Mouse (Mus musculus) G1E (cell line): ENCODE results near the gene Lrrn4. TPM values are rescaled to one million over a fixed set of nuclear protein-coding genes. Genes with fewer than 3 reads are reported as not detected.

Experiments used
- ATAC-seq: 2 replicates; pipeline ENCODE4 v1.8.0; 2016; ENCODE audit warnings: mild to moderate bottlenecking; ENCODE audit not compliant: insufficient number of reproducible peaks, poor library complexity, low FRiP score, severe bottlenecking; ENCODE audit errors: extremely low read depth
- DNase-seq: peaks from one replicate; pipeline ENCODE4 v3.0.0; 2012; ENCODE audit warnings: low spot score
- H3K27me3 ChIP-seq: 2 replicates; pipeline ENCODE4 v1.6.1; 2012; ENCODE audit warnings: mild to moderate bottlenecking, low read length, inconsistent platforms; ENCODE audit not compliant: insufficient read depth
- H3K36me3 ChIP-seq: replicated peaks from 2 replicates; pipeline ENCODE3; 2012; ENCODE audit warnings: mild to moderate bottlenecking, inconsistent platforms
- H3K4me1 ChIP-seq: 2 replicates; pipeline ENCODE4 v1.6.1; 2012; ENCODE audit warnings: low read depth, low read length, inconsistent platforms, mixed read lengths; ENCODE audit not compliant: insufficient read depth
- H3K4me3 ChIP-seq: 2 replicates; pipeline ENCODE4 v1.5.1; 2012; ENCODE audit warnings: low read depth, mild to moderate bottlenecking, inconsistent platforms, low read length, moderate library complexity, mixed read lengths
- H3K9me3 ChIP-seq: replicated peaks from 2 replicates; pipeline ENCODE4 v1.6.1; 2012; ENCODE audit warnings: inconsistent platforms
- CTCF ChIP-seq: IDR thresholded peaks from 2 replicates; pipeline ENCODE4 v1.5.1; 2012; ENCODE audit warnings: low read depth, low read length, inconsistent platforms, mixed read lengths
- GATA1 ChIP-seq: IDR thresholded peaks from 2 replicates; pipeline ENCODE4 v1.6.1; 2012; ENCODE audit warnings: borderline replicate concordance, low read length, inconsistent platforms, mixed read lengths
- GATA2 ChIP-seq: IDR thresholded peaks from 2 replicates; pipeline ENCODE4 v1.6.1; 2012; ENCODE audit warnings: low read depth, low read length, inconsistent platforms, borderline replicate concordance
- POLR2AphosphoS5 ChIP-seq: IDR thresholded peaks from 2 replicates; pipeline ENCODE4 v1.6.1; 2012; ENCODE audit warnings: low read depth, low read length, inconsistent platforms; ENCODE audit not compliant: insufficient replicate concordance
- TAL1 ChIP-seq: conservative IDR thresholded peaks from 2 replicates; pipeline ENCODE4 v1.6.1; 2012; ENCODE audit warnings: low read depth, low read length, inconsistent platforms, mixed read lengths
- polyA plus RNA-seq: library from polyadenylated mRNA; stranded (reverse); fragments of >175 nt; gene quantifications from 2 replicates; pipeline ENCODE4 v1.2.3, GENCODE M21; 2012
- total RNA-seq, 2 experiments: library from RNA; stranded (forward) in 1 of 2; stranded (reverse) in 1 of 2; fragments of 200-1000 nt in 1 of 2; fragments of >200 nt in 1 of 2; fragmentation: Nextera tagmentation in 1 of 2; gene quantifications; 2 replicates each; pipeline ENCODE4 v1.2.3; 2014 to 2017

Lrrn4 gene
- total and polyA plus RNA-seq, 3 experiments = 0.11 TPM; not detected in 2

DNA sequence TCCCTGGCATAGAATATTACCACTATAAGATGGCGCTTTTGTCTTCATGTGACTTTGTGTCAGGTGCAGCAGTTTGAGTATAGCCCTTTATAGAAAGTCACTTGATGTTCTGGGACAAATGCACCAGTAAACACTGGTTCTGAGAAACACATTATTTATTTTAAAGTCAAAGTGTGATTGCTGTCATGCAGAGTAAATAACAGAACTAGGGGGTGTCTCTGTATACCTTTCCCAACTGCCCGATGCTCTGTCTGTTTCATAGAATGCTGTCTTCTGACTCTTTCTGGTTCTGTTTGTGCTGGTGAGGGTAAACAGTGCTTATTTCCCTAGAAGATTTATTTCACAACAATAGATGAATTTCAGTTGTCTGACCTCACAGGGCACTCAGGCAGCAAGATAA, 17.4 kb downstream of the Lrrn4 start:
- TF ChIP-seq POLR2AphosphoS5 = no peak
- Histone ChIP-seq H3K4me1 (no peaks in the 10 kb centered on the region), H3K4me3 (no peak overlapping the region)

GRCm38 (mm10) chr2:132861456-132861855, 19.2 kb downstream of the Lrrn4 start:
- TF ChIP-seq TAL1 (no peak), GATA2 (no peak), POLR2AphosphoS5 (no peak), CTCF (no peak), GATA1 (no peak)
- H3K4me3 ChIP-seq = no peak overlapping the region
- H3K36me3 ChIP-seq = peaks cover 65% of the 10 kb centered on the region
- no peak for DNase-seq
- no peaks in the 10 kb centered on the region for H3K9me3 ChIP-seq
- H3K4me1 ChIP-seq = no peaks in the 10 kb centered on the region
- no peak for ATAC-seq
- no peaks in the 10 kb centered on the region for H3K27me3 ChIP-seq

More for the DNA sequence above, 17.4 kb downstream of the Lrrn4 start:
- ATAC-seq (no peak), DNase-seq (no peak)
- Histone ChIP-seq H3K27me3 (no peaks in the 10 kb centered on the region), H3K36me3 (peaks cover 71% of the 10 kb centered on the region), H3K9me3 (no peaks in the 10 kb centered on the region)

- no peaks in the 10 kb centered on the region for H3K4me1 ChIP-seq
- DNase-seq = no peak
- H3K9me3 ChIP-seq = no peaks in the 10 kb centered on the region
- no peak for TF ChIP-seq GATA2
- TF ChIP-seq CTCF = no peak
- no peak for TF ChIP-seq GATA1
- no peak for TF ChIP-seq POLR2AphosphoS5
- TF ChIP-seq TAL1 = no peak
- no peak for ATAC-seq
- H3K4me3 ChIP-seq = no peak overlapping the region
- H3K36me3 ChIP-seq = peaks cover 63% of the 10 kb centered on the region
- H3K27me3 ChIP-seq = no peaks in the 10 kb centered on the region
These were observed 20.3 kb downstream of the Lrrn4 start for GRCm38 (mm10) chr2:132860435-132860834.

- no peaks in the 10 kb centered on the region for H3K27me3 ChIP-seq
- no peak overlapping the region for H3K4me3 ChIP-seq
- DNase-seq (no peak), ATAC-seq (no peak)
- no peak for TF ChIP-seq GATA1
- TF ChIP-seq TAL1 = no peak
- TF ChIP-seq POLR2AphosphoS5 = no peak
- no peak for TF ChIP-seq GATA2
- TF ChIP-seq CTCF = no peak
- H3K36me3 ChIP-seq = peaks cover 67% of the 10 kb centered on the region
- peaks cover 8% of the 10 kb centered on the region; the same call in 1 of the 2 replicates for H3K4me1 ChIP-seq
- no peaks in the 10 kb centered on the region for H3K9me3 ChIP-seq
These were observed 24.4 kb downstream of the Lrrn4 start for GRCm38 (mm10) chr2:132856333-132856732.

DNA sequence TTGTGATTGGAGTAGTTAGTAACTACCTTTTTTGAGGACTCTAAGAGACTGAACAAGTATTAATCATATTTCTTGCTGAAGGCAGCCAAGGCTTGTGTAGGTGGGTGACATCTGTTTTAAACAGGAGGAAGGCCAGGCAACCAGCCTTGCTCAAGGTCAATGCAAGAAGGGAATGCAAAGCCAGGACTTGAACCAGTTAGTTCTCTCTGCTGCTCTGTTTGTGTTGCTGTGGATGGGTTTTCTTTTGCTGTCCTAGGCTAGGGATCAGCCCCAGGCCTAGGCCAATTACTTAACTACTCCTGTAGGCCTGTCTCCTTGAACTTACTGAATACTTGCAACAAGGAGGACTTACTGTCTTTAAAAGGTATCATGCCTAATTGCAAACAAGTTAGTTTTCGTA, 27.6 kb downstream of the Lrrn4 start:
- Histone ChIP-seq H3K4me3 (no peak overlapping the region), H3K27me3 (no peaks in the 10 kb centered on the region), H3K36me3 (peaks cover 73% of the 10 kb centered on the region), H3K4me1 (peaks cover 17% of the 10 kb centered on the region), H3K9me3 (no peaks in the 10 kb centered on the region)
- DNase-seq (no peak), ATAC-seq (no peak)
- TF ChIP-seq CTCF (no peak), GATA1 (no peak), POLR2AphosphoS5 (no peak), TAL1 (no peak), GATA2 (no peak)

- H3K9me3 ChIP-seq = no peaks in the 10 kb centered on the region
- no peaks in the 10 kb centered on the region for H3K27me3 ChIP-seq
- DNase-seq = no peak
- no peak for TF ChIP-seq CTCF
- TF ChIP-seq GATA2 = no peak
- TF ChIP-seq POLR2AphosphoS5 = no peak
- TF ChIP-seq GATA1 = no peak
- no peak for TF ChIP-seq TAL1
- peaks cover 32% of the 10 kb centered on the region for H3K4me1 ChIP-seq
- ATAC-seq = no peak
- H3K4me3 ChIP-seq = no peak overlapping the region
- H3K36me3 ChIP-seq = peaks cover 62% of the 10 kb centered on the region
These were observed 31.6 kb downstream of the Lrrn4 start for GRCm38 (mm10) chr2:132849141-132849540.

GRCm38 (mm10) chr2:132848361-132848760, 32.3 kb downstream of the Lrrn4 start:
- peaks cover 32% of the 10 kb centered on the region for H3K4me1 ChIP-seq
- TF ChIP-seq GATA2 = no peak
- TF ChIP-seq POLR2AphosphoS5 = no peak
- no peak for TF ChIP-seq GATA1
- no peak for TF ChIP-seq TAL1
- no peak for TF ChIP-seq CTCF
- ATAC-seq (no peak), DNase-seq (no peak)
- H3K4me3 ChIP-seq = peak overlapping the region; percentile 93; the same call in 1 of the 2 replicates
- peaks cover 56% of the 10 kb centered on the region for H3K36me3 ChIP-seq
- H3K27me3 ChIP-seq = no peaks in the 10 kb centered on the region
- no peaks in the 10 kb centered on the region for H3K9me3 ChIP-seq
